Mouse (Mus musculus) E14TG2a.4 (cell line): Measurements from ENCODE around the gene Ephx1.

Experiments
- CTCF ChIP-seq: conservative IDR thresholded peaks from 2 replicates; pipeline ENCODE4 v1.5.1; 2014; ENCODE audit warnings: low read length
- NANOG ChIP-seq: IDR thresholded peaks from 2 replicates; pipeline ENCODE4 v1.6.1; 2014; ENCODE audit warnings: borderline replicate concordance, low read length, mixed read lengths
- POU5F1 ChIP-seq: IDR thresholded peaks from 2 replicates; pipeline ENCODE4 v1.6.1; 2014; ENCODE audit warnings: low read length, borderline replicate concordance

DNA sequence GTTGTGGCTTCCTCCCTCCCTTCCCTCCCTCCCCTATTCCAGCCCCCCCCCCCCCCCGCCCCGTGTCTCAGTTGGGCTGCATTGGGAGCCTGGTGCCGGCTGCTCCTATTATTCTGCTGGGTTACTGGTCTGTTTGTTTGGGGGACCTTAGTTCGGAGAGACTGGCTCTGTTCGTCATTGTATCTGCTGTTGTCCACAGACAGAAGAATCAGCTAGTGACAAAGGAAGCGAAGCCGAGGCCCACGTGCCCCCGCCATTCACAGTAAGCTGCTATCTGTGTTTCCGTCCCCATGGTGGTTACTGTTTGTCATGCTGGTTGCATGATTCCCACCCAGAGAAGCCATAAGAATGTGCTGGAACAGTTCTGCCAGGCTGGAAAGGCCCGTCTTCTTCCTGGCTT, 47.8 kb downstream of the Ephx1 start:
- TF ChIP-seq CTCF (no peak), POU5F1 (no peak), NANOG (no peak)
